Mouse (Mus musculus): Measurements from ENCODE around the gene Ddx49. TPM values are rescaled to one million over a fixed set of nuclear protein-coding genes. Genes with fewer than 3 reads are reported as not detected.

Ddx49 gene
- polyA plus RNA-seq, 1 experiment from 2014 or later = 46.0 TPM

- peaks cover 12% of the 10 kb centered on the region for H3K36me3 ChIP-seq
- H3K4me2 ChIP-seq = no peak overlapping the region
- 26% methylated on average over 3 of the region's 3 CpGs for WGBS
- H3K9me3 ChIP-seq = no peaks in the 10 kb centered on the region
- H3K27me3 ChIP-seq = no peaks in the 10 kb centered on the region
- H3K27ac ChIP-seq = peak overlapping the region; percentile 83
- ATAC-seq (ENCODE audit: borderline replicate concordance, extremely low read depth, low FRiP score, low TSS enrichment) = no peak
- no peak overlapping the region for H3K4me3 ChIP-seq
- peaks cover 33% of the 10 kb centered on the region for H3K4me1 ChIP-seq
- H3K9ac ChIP-seq = no peak overlapping the region
These were observed 21.3 kb downstream of the Ddx49 start for GRCm38 (mm10) chr8:70281001-70281400.

- no peak for ATAC-seq (ENCODE audit: borderline replicate concordance, extremely low read depth, low FRiP score, low TSS enrichment)
- WGBS = 54% methylated on average over 8 of the region's 8 CpGs
- Histone ChIP-seq H3K9me3 (no peaks in the 10 kb centered on the region), H3K36me3 (no peaks in the 10 kb centered on the region), H3K27me3 (no peaks in the 10 kb centered on the region), H3K4me3 (no peak overlapping the region), H3K4me1 (peaks cover 33% of the 10 kb centered on the region), H3K27ac (no peak overlapping the region; the same call in 1 of the 2 replicates), H3K9ac (no peak overlapping the region), H3K4me2 (no peak overlapping the region)
These were observed 23.0 kb downstream of the Ddx49 start for GRCm38 (mm10) chr8:70279266-70279665.

- H3K27ac ChIP-seq = no peak overlapping the region
- no peaks in the 10 kb centered on the region for H3K27me3 ChIP-seq
- no peaks in the 10 kb centered on the region for H3K9me3 ChIP-seq
- no peak for ATAC-seq (ENCODE audit: borderline replicate concordance, extremely low read depth, low FRiP score, low TSS enrichment)
- H3K9ac ChIP-seq = no peak overlapping the region
- H3K4me1 ChIP-seq = peaks cover 31% of the 10 kb centered on the region
- no peak overlapping the region for H3K4me2 ChIP-seq
- H3K36me3 ChIP-seq = no peaks in the 10 kb centered on the region
- no peak overlapping the region for H3K4me3 ChIP-seq
- 43% methylated on average over 15 of the region's 15 CpGs for whole genome bisulfite sequencing
These were observed 24.1 kb downstream of the Ddx49 start for GRCm38 (mm10) chr8:70278175-70278574.

GRCm38 (mm10) chr8:70276476-70276875, 25.8 kb downstream of the Ddx49 start:
- Histone ChIP-seq H3K27me3 (no peaks in the 10 kb centered on the region), H3K27ac (peak overlapping the region; percentile 79), H3K4me1 (peaks cover 24% of the 10 kb centered on the region), H3K9ac (no peak overlapping the region), H3K4me2 (no peak overlapping the region), H3K4me3 (no peak overlapping the region), H3K36me3 (no peaks in the 10 kb centered on the region), H3K9me3 (no peaks in the 10 kb centered on the region)
- ATAC-seq (ENCODE audit: borderline replicate concordance, extremely low read depth, low FRiP score, low TSS enrichment) = peak; percentile 50; the same call in 1 of the 2 replicates
- 57% methylated on average over 3 of the region's 3 CpGs for WGBS

- no peak overlapping the region for H3K4me2 ChIP-seq
- H3K9me3 ChIP-seq = no peaks in the 10 kb centered on the region
- no peaks in the 10 kb centered on the region for H3K36me3 ChIP-seq
- no peaks in the 10 kb centered on the region for H3K27me3 ChIP-seq
- no peak overlapping the region for H3K27ac ChIP-seq
- no peak for ATAC-seq (ENCODE audit: borderline replicate concordance, extremely low read depth, low FRiP score, low TSS enrichment)
- no peak overlapping the region for H3K9ac ChIP-seq
- H3K4me3 ChIP-seq = no peak overlapping the region
- peaks cover 13% of the 10 kb centered on the region; the same call in 1 of the 2 replicates for H3K4me1 ChIP-seq
These were observed 27.9 kb downstream of the Ddx49 start for GRCm38 (mm10) chr8:70274350-70274749.

- Histone ChIP-seq H3K4me1 (0 out of 2 replicates have a peak, but pooled peaks cover 8% of the 10 kb centered on the region), H3K27me3 (no peaks in the 10 kb centered on the region), H3K9ac (no peak overlapping the region), H3K36me3 (no peaks in the 10 kb centered on the region), H3K27ac (no peak overlapping the region), H3K4me3 (no peak overlapping the region), H3K4me2 (no peak overlapping the region), H3K9me3 (no peaks in the 10 kb centered on the region)
- peak; percentile 47; the same call in 1 of the 2 replicates for ATAC-seq (ENCODE audit: borderline replicate concordance, extremely low read depth, low FRiP score, low TSS enrichment)
- 34% methylated on average over 3 of the region's 3 CpGs for WGBS
These were observed 29.3 kb downstream of the Ddx49 start for GRCm38 (mm10) chr8:70272949-70273348.

- Histone ChIP-seq H3K9me3 (no peaks in the 10 kb centered on the region), H3K36me3 (peaks cover 7% of the 10 kb centered on the region), H3K9ac (no peak overlapping the region), H3K4me2 (no peak overlapping the region), H3K27ac (peak overlapping the region; percentile 21; the same call in 1 of the 2 replicates), H3K4me1 (0 out of 2 replicates have a peak, but pooled peaks cover 7% of the 10 kb centered on the region), H3K4me3 (no peak overlapping the region), H3K27me3 (no peaks in the 10 kb centered on the region)
- 41% methylated on average over 11 of the region's 11 CpGs for WGBS
- no peak for ATAC-seq (ENCODE audit: borderline replicate concordance, extremely low read depth, low FRiP score, low TSS enrichment)
These were observed 33.3 kb downstream of the Ddx49 start for GRCm38 (mm10) chr8:70268799-70269565.

GRCm38 (mm10) chr8:70268311-70268710, 34.0 kb downstream of the Ddx49 start:
- Histone ChIP-seq H3K9me3 (no peaks in the 10 kb centered on the region), H3K9ac (no peak overlapping the region), H3K27ac (0 out of 2 replicates have a peak overlapping the region, but pooled peaks have one; percentile 21), H3K4me3 (no peak overlapping the region), H3K27me3 (no peaks in the 10 kb centered on the region), H3K36me3 (peaks cover 13% of the 10 kb centered on the region), H3K4me2 (no peak overlapping the region), H3K4me1 (0 out of 2 replicates have a peak, but pooled peaks cover 7% of the 10 kb centered on the region)
- 65% methylated on average over 5 of the region's 5 CpGs for WGBS
- no peak for ATAC-seq (ENCODE audit: borderline replicate concordance, extremely low read depth, low FRiP score, low TSS enrichment)

- Histone ChIP-seq H3K36me3 (peaks cover 20% of the 10 kb centered on the region), H3K4me2 (no peak overlapping the region), H3K4me1 (0 out of 2 replicates have a peak, but pooled peaks cover under 1% of the 10 kb centered on the region), H3K4me3 (no peak overlapping the region), H3K27me3 (no peaks in the 10 kb centered on the region), H3K9me3 (no peaks in the 10 kb centered on the region), H3K9ac (no peak overlapping the region), H3K27ac (no peak overlapping the region)
- ATAC-seq (ENCODE audit: borderline replicate concordance, extremely low read depth, low FRiP score, low TSS enrichment) = no peak
- WGBS = 70% methylated on average over 3 of the region's 3 CpGs
These were observed 34.6 kb downstream of the Ddx49 start for GRCm38 (mm10) chr8:70267674-70268073.

- H3K36me3 ChIP-seq = peaks cover 93% of the 10 kb centered on the region
- H3K27ac ChIP-seq = no peak overlapping the region
- H3K27me3 ChIP-seq = no peaks in the 10 kb centered on the region
- ATAC-seq (ENCODE audit: borderline replicate concordance, extremely low read depth, low FRiP score, low TSS enrichment) = peak; percentile 29; the same call in 1 of the 2 replicates
- 69% methylated on average over 2 of the region's 2 CpGs for WGBS
- no peaks in the 10 kb centered on the region for H3K9me3 ChIP-seq
- no peak overlapping the region for H3K4me2 ChIP-seq
- no peak overlapping the region for H3K4me3 ChIP-seq
- H3K4me1 ChIP-seq = no peaks in the 10 kb centered on the region
- no peak overlapping the region for H3K9ac ChIP-seq
These were observed 43.2 kb downstream of the Ddx49 start for GRCm38 (mm10) chr8:70259043-70259442.

GRCm38 (mm10) chr8:70258600-70258999, 43.7 kb downstream of the Ddx49 start:
- Histone ChIP-seq H3K9me3 (no peaks in the 10 kb centered on the region), H3K36me3 (peaks cover 93% of the 10 kb centered on the region), H3K4me1 (no peaks in the 10 kb centered on the region), H3K27ac (no peak overlapping the region), H3K4me3 (no peak overlapping the region), H3K9ac (no peak overlapping the region), H3K27me3 (no peaks in the 10 kb centered on the region), H3K4me2 (no peak overlapping the region)
- 65% methylated on average over 5 of the region's 5 CpGs for WGBS
- no peak for ATAC-seq (ENCODE audit: borderline replicate concordance, extremely low read depth, low FRiP score, low TSS enrichment)

- no peak; the same call in 1 of the 2 replicates for ATAC-seq (ENCODE audit: borderline replicate concordance, extremely low read depth, low FRiP score, low TSS enrichment)
- Histone ChIP-seq H3K27ac (no peak overlapping the region), H3K9me3 (no peaks in the 10 kb centered on the region), H3K4me3 (no peak overlapping the region), H3K9ac (no peak overlapping the region), H3K27me3 (no peaks in the 10 kb centered on the region), H3K4me1 (no peaks in the 10 kb centered on the region), H3K4me2 (no peak overlapping the region), H3K36me3 (peaks cover 93% of the 10 kb centered on the region)
- 89% methylated on average over 3 of the region's 3 CpGs for WGBS
These were observed 44.8 kb downstream of the Ddx49 start for GRCm38 (mm10) chr8:70257456-70257855.
